Mouse (Mus musculus): ENCODE data around the gene Glyatl3.

Glyatl3 gene

DNA sequence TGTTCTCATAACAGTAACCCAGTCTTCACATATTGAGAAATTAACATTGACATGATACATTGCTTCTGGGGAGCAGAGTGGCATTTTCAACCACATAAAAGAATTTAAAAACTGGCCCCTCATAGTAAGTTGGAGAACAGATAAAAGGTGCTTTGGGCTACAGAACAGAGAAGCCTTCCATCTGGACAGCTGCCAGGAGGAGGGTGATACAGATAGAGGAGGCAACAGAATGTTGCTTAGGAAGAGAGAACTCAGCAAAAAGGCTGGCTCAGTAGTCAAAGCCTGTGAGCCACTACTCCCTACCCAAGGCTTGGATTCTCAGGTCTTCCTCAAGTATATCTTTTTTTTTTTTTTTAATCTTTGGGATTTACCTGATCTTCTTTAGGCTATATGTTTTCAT, 59.1 kb downstream of the Glyatl3 start:
- DNase-seq (ENCODE audit: low read depth, low spot score) = no peak
